In genomic region chr11:70055618-70056214, GRCm38 (mm10) we compare ENCODE assay signal across 8 mouse cellular contexts. TPM values are rescaled to one million over a fixed set of nuclear protein-coding genes. Genes with fewer than 3 reads are reported as not detected.
A peak's percentile ranks its signal among the peaks of the same experiment; 100 is the strongest.
DNase-seq lines count a peak whose midpoint lies in the region; ATAC-seq lines count a peak whose summit lies in the region.

No protein-coding gene starts in this region.

- 0 out of 2 replicates have a peak, but pooled peaks have one; percentile 34 for ATAC-seq in limb, embryonic 13.5 days (ENCODE audit: low FRiP score, low read depth)
- peak; percentile 48 for ATAC-seq in midbrain, embryonic 15.5 days (replicated peaks)

- peak; percentile 49 for DNase-seq in ovary, postnatal 10 days (ENCODE audit: low spot score)
- no peak for DNase-seq in ovary, adult 18-20 months (ENCODE audit: low spot score)
- peak; percentile 62 to 88 for DNase-seq in cerebellum, postnatal 4 days (ENCODE audit: low spot score in 2 of 2)
- peak; percentile 47 for DNase-seq in gastrocnemius, postnatal 25 days
- DNase-seq in induced T-regulatory cell, adult 2 months (ENCODE audit: low read depth) = peak; percentile 84
- peak; percentile 75 to 92 for DNase-seq in spleen, postnatal 4 days (ENCODE audit: low spot score in 2 of 2)

- no peak overlapping the region for H3K27ac ChIP-seq in limb, embryonic 13.5 days
- H3K27ac ChIP-seq in midbrain, embryonic 15.5 days = no peak overlapping the region

- H3K9me3 ChIP-seq in limb, embryonic 13.5 days = no peaks in the 10 kb centered on the region
- no peaks in the 10 kb centered on the region for H3K9me3 ChIP-seq in midbrain, embryonic 15.5 days

- H3K27me3 ChIP-seq in limb, embryonic 13.5 days = peaks cover 14% of the 10 kb centered on the region; the same call in 1 of the 2 replicates
- H3K27me3 ChIP-seq in midbrain, embryonic 15.5 days (replicated peaks) = no peaks in the 10 kb centered on the region

- peak overlapping the region; percentile 8; the same call in 1 of the 2 replicates for H3K9ac ChIP-seq in limb, embryonic 13.5 days
- H3K9ac ChIP-seq in midbrain, embryonic 15.5 days = no peak overlapping the region

- no peaks in the 10 kb centered on the region for H3K36me3 ChIP-seq in limb, embryonic 13.5 days
- H3K36me3 ChIP-seq in midbrain, embryonic 15.5 days (replicated peaks) = no peaks in the 10 kb centered on the region

- 27% methylated on average over 18 of the region's 18 CpGs for WGBS in limb, embryonic 13.5 days
- 27% methylated on average over 18 of the region's 18 CpGs for WGBS in midbrain, embryonic 15.5 days

- no peak overlapping the region for H3K4me3 ChIP-seq in limb, embryonic 13.5 days
- no peak overlapping the region for H3K4me3 ChIP-seq in midbrain, embryonic 15.5 days

- H3K4me2 ChIP-seq in limb, embryonic 13.5 days (replicated peaks) = peak overlapping the region; percentile 34
- H3K4me2 ChIP-seq in midbrain, embryonic 15.5 days = peak overlapping the region; percentile 34

- peaks cover 13% of the 10 kb centered on the region for H3K4me1 ChIP-seq in limb, embryonic 13.5 days
- peaks cover 8% of the 10 kb centered on the region for H3K4me1 ChIP-seq in midbrain, embryonic 15.5 days

RNA-seq across cellular contexts. Expression of gene Asgr1, which starts 1.8 kb away (rescaled TPM):
- total RNA-seq in gastrocnemius, postnatal 25 days (2021) = not detected
- 1.4 and 2.4 TPM in 2 replicates for polyA plus RNA-seq in limb, embryonic 13.5 days (2015; fragmentation: Nextera tagmentation; extraction: Ambion mirVana)
- 3.7 and 3.8 TPM in 2 replicates for polyA plus RNA-seq in midbrain, embryonic 15.5 days (2015; fragmentation: Nextera tagmentation; extraction: Ambion mirVana)

RNA-seq across cellular contexts. Expression of gene Asgr2, which starts 36.7 kb away (rescaled TPM):
- total RNA-seq in gastrocnemius, postnatal 25 days (2021) = not detected
- polyA plus RNA-seq in limb, embryonic 13.5 days (2015; fragmentation: Nextera tagmentation; extraction: Ambion mirVana) = not detected in 2 replicates
- not detected in 2 replicates for polyA plus RNA-seq in midbrain, embryonic 15.5 days (2015; fragmentation: Nextera tagmentation; extraction: Ambion mirVana)

RNA-seq across cellular contexts. Expression of gene Dlg4, which starts 39.0 kb away (rescaled TPM):
- total RNA-seq in gastrocnemius, postnatal 25 days (2021) = 1 to 10 TPM; 5.6 to 6.9 TPM
- 14.2 and 14.8 TPM in 2 replicates for polyA plus RNA-seq in limb, embryonic 13.5 days (2015; fragmentation: Nextera tagmentation; extraction: Ambion mirVana)
- polyA plus RNA-seq in midbrain, embryonic 15.5 days (2015; fragmentation: Nextera tagmentation; extraction: Ambion mirVana) = 27.8 and 30.4 TPM in 2 replicates

RNA-seq across cellular contexts. Expression of gene Acadvl, which starts 40.5 kb away (rescaled TPM):
- 100 to 1,000 TPM; 342 to 380 TPM for total RNA-seq in gastrocnemius, postnatal 25 days (2021)
- 76.0 and 81.1 TPM in 2 replicates for polyA plus RNA-seq in limb, embryonic 13.5 days (2015; fragmentation: Nextera tagmentation; extraction: Ambion mirVana)
- 57.2 and 57.6 TPM in 2 replicates for polyA plus RNA-seq in midbrain, embryonic 15.5 days (2015; fragmentation: Nextera tagmentation; extraction: Ambion mirVana)

RNA-seq across cellular contexts. Expression of gene Dvl2, which starts 55.3 kb away (rescaled TPM):
- 1 to 10 TPM; 3.7 to 4.1 TPM for total RNA-seq in gastrocnemius, postnatal 25 days (2021)
- 54.3 and 59.8 TPM in 2 replicates for polyA plus RNA-seq in limb, embryonic 13.5 days (2015; fragmentation: Nextera tagmentation; extraction: Ambion mirVana)
- 30.4 and 31.0 TPM in 2 replicates for polyA plus RNA-seq in midbrain, embryonic 15.5 days (2015; fragmentation: Nextera tagmentation; extraction: Ambion mirVana)
